Mouse (Mus musculus): ENCODE measurements at regions not wholly inside any gene's neighbourhood (a gene's known extent, or its start where the extent isn't known, plus 50 kb on each side); places are given as distances from the start of the nearest gene placed in this dataset.
A peak's percentile ranks its signal among the peaks of the same experiment; 100 is the strongest.

DNA sequence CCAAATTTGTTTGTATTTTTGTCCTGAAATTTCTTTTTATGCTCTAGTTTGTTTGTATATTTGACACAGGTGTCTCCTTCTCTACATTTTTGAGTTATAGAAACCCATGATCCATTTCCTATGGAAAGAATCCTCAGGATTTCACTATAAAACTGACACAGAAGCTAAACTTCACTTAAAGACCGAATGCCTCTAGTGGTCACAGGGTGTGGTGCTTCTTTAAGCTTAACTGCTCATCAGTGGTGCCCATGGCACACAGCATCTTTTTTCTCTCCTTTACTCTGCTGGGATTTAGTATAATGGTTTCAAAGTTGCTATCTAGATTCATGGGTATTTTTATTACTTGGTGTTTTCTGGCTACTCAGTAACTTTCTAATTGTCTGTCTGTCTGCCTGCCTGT is 79.9 kb upstream of the Hdac4 start:
- Histone ChIP-seq H3K36me3 (ENCODE audit: control insufficient read depth, insufficient read depth, low read length, poor library complexity, severe bottlenecking) (no peaks in the 10 kb centered on the region), H3K27me3 (ENCODE audit: control insufficient read depth, insufficient read depth, low read length, poor library complexity, severe bottlenecking) (no peaks in the 10 kb centered on the region)
- no peak for DNase-seq (ENCODE audit: low read depth, low spot score)

GRCm38 (mm10) chr1:92273760-92274159 is 78.3 kb upstream of the Hdac4 start:
- Histone ChIP-seq H3K36me3 (ENCODE audit: control insufficient read depth, insufficient read depth, low read length, poor library complexity, severe bottlenecking) (no peaks in the 10 kb centered on the region), H3K27me3 (ENCODE audit: control insufficient read depth, insufficient read depth, low read length, poor library complexity, severe bottlenecking) (no peaks in the 10 kb centered on the region)
- no peak for DNase-seq (ENCODE audit: low read depth, low spot score)

GRCm38 (mm10) chr1:92271676-92272291 is 76.3 kb upstream of the Hdac4 start:
- DNase-seq (ENCODE audit: low read depth, low spot score) = no peak

DNA sequence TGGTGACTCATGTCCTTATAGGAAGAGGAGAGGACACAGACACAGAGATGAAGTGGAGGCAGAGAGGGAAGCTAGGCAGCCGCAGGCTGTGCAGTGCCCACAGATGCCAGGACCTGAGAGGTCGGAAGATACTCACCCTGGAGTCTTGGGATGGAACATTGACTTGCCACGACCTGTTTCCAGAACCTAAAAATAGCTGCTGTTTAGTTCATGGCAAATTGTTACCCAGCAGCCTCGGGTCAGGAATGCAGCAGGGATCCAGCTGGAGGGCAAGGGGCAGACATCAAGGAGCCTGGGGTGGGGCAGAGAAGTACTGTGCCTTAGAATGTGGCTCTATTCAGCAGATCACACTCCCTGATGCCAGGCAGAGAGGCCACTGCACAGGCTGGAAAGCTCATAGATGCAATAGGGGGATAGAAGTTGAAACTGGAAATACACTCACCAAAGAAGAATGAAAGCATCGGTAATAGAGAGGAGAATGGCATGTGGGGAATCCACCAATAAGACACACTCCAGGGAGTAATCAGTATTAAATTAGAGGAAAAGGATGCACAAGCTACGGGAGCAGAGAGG is 75.1 kb upstream of the Hdac4 start:
- DNase-seq (ENCODE audit: low read depth, low spot score) = no peak
- Histone ChIP-seq H3K27me3 (ENCODE audit: control insufficient read depth, insufficient read depth, low read length, poor library complexity, severe bottlenecking) (no peaks in the 10 kb centered on the region), H3K36me3 (ENCODE audit: control insufficient read depth, insufficient read depth, low read length, poor library complexity, severe bottlenecking) (no peaks in the 10 kb centered on the region)

More at GRCm38 (mm10) chr1:92271676-92272291, 76.3 kb upstream of the Hdac4 start:
- Histone ChIP-seq H3K27me3 (ENCODE audit: control insufficient read depth, insufficient read depth, low read length, poor library complexity, severe bottlenecking) (no peaks in the 10 kb centered on the region), H3K36me3 (ENCODE audit: control insufficient read depth, insufficient read depth, low read length, poor library complexity, severe bottlenecking) (no peaks in the 10 kb centered on the region)

DNA sequence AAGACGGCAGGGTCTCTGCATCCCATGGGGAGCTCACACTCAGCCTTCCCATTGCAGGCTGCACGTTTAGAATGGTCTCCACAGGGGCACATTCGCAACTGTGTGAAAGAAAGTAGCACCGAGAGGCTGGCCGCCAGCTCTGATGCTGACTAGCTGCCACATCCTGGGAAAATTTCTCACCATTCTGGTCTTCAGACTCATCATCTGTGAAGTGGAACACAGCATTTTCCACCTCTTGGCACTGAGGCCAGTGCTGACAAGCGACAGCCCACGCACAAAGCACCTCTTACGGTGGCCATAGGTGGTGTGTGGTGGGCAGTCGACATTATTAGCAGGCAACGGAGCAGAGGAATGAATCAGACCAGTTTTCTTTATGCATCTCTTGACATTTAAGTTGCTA is 74.0 kb upstream of the Hdac4 start:
- no peak for DNase-seq (ENCODE audit: low read depth, low spot score)
- H3K27me3 ChIP-seq (ENCODE audit: control insufficient read depth, insufficient read depth, low read length, poor library complexity, severe bottlenecking) = no peaks in the 10 kb centered on the region
- no peaks in the 10 kb centered on the region for H3K36me3 ChIP-seq (ENCODE audit: control insufficient read depth, insufficient read depth, low read length, poor library complexity, severe bottlenecking)

DNA sequence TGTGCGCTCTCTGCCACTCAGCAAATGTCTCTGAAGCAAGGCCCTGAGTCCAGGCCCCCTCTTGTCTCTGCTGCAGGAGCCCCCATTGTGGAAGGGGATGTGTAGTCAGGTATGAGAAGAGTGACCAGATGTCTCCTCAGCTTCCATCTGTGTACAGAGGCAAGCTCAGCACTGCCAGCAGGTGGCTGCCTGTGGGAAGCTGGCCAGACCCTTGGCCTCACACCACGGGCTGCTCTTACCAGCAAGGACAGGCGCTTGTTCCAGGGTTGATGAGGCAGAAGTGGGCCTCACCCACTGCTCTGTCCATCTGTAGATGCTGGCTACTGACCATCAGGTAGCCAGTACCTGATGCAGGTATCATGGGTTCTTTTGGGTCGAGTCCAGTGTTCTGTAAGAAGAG is 69.4 kb upstream of the Hdac4 start:
- H3K36me3 ChIP-seq (ENCODE audit: control insufficient read depth, insufficient read depth, low read length, poor library complexity, severe bottlenecking) = no peaks in the 10 kb centered on the region
- H3K27me3 ChIP-seq (ENCODE audit: control insufficient read depth, insufficient read depth, low read length, poor library complexity, severe bottlenecking) = no peaks in the 10 kb centered on the region

GRCm38 (mm10) chr1:92259715-92260392 is 64.4 kb upstream of the Hdac4 start:
- Histone ChIP-seq H3K27me3 (ENCODE audit: control insufficient read depth, insufficient read depth, low read length, poor library complexity, severe bottlenecking) (no peaks in the 10 kb centered on the region), H3K36me3 (ENCODE audit: control insufficient read depth, insufficient read depth, low read length, poor library complexity, severe bottlenecking) (no peaks in the 10 kb centered on the region)
- DNase-seq (ENCODE audit: low read depth, low spot score) = no peak

More for the DNA sequence above, 69.4 kb upstream of the Hdac4 start:
- no peak for DNase-seq (ENCODE audit: low read depth, low spot score)

DNA sequence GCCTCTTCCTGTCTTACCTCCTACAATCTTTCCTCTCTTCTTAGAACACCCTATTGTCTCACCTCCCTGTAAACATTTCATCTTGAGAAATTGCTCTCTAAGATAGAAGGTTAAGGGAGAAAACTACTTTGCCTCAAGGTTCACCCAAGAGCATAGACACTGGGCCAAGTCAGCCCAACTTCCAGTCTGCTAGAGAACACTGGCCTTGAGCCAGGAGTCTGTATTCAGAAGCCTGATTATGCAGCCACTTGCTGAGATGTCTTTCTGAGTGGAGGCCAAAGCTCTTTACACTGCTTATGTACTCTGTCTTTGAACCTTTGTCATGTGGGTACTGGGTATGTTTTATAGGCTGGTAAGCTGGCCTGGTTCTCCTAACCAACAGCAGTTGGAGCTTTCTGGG is 62.5 kb upstream of the Hdac4 start:
- no peaks in the 10 kb centered on the region for H3K27me3 ChIP-seq (ENCODE audit: control insufficient read depth, insufficient read depth, low read length, poor library complexity, severe bottlenecking)
- no peaks in the 10 kb centered on the region for H3K36me3 ChIP-seq (ENCODE audit: control insufficient read depth, insufficient read depth, low read length, poor library complexity, severe bottlenecking)
- DNase-seq (ENCODE audit: low read depth, low spot score) = no peak

DNA sequence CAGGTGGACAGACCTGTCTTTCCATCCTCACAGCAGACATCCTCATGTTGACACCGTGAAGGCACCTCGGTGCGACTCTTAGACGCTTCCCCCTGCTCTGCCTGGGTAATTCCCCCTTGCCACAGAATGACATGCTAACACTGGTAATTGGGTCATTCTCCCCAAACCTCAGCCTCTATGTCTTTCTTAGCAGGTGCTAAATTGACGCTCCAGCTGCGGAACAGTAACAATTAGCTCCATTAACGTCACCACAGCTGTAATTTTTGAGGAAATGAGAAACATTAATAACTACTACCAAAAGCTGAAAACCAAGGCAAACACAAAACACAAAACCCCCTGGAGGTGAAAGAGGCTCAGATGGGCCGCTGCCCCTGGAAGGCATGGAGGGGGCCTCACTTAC is 57.6 kb upstream of the Hdac4 start:
- H3K36me3 ChIP-seq (ENCODE audit: control insufficient read depth, insufficient read depth, low read length, poor library complexity, severe bottlenecking) = no peaks in the 10 kb centered on the region
- no peaks in the 10 kb centered on the region for H3K27me3 ChIP-seq (ENCODE audit: control insufficient read depth, insufficient read depth, low read length, poor library complexity, severe bottlenecking)
- DNase-seq (ENCODE audit: low read depth, low spot score) = no peak

GRCm38 (mm10) chr1:92250594-92251463 is 55.3 kb upstream of the Hdac4 start:
- DNase-seq (ENCODE audit: low read depth, low spot score) = peak; percentile 3
- Histone ChIP-seq H3K36me3 (ENCODE audit: control insufficient read depth, insufficient read depth, low read length, poor library complexity, severe bottlenecking) (no peaks in the 10 kb centered on the region), H3K27me3 (ENCODE audit: control insufficient read depth, insufficient read depth, low read length, poor library complexity, severe bottlenecking) (no peaks in the 10 kb centered on the region)
